Mouse (Mus musculus): Measurements from ENCODE around the gene Spryd3. TPM values are rescaled to one million over a fixed set of nuclear protein-coding genes. Genes with fewer than 3 reads are reported as not detected.

Gene Spryd3
- polyA plus RNA-seq, 1 experiment: 64.6 TPM

DNA sequence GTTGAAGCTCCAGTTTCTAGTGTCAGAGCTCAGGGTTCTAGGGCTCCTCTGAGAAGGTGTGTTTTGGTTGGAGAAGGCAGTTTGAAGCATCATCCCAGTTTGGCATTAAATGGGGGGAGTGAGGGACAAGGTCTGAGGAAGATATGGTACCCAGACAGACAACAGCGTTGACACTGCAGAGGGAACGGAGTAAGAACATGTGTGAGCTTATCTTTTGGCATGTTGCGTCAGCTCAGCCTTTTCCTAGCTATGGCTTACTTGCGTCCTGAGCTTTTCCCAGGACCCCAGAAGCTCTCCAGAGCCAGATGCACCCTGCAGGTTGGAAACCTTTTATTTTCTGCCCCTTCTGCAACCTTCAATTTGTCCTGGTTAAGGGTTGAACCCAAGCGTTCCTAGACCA lies 10.1 kb upstream of the Spryd3 start:
- TF ChIP-seq POLR2A (IDR thresholded peaks at IDR 0.05; ENCODE audit: borderline replicate concordance, extremely low read depth, insufficient read depth, insufficient read length, poor library complexity, severe bottlenecking): no peak

DNA sequence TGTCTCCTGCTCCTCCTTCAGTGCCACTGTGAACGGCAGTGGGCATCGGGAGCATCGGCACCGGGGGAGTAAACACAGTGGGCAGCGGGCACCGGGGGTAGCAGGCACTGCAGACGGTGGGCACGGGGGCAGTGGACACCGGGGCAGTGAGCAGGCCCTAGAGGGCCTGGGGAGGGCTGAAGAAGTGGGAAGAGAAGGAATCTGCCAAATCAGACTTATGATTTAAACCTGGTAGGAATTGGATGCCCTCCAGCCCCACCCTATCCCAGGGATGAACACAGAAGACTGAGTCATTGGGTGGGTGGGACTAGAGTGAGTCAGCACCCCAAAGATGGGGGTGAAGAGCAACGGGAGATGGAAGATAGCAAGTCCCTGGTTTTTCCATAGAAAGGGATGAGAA lies 9.3 kb upstream of the Spryd3 start:
- no peak for TF ChIP-seq CTCF (IDR thresholded peaks at IDR 0.05; ENCODE audit: borderline replicate concordance, extremely low read depth, insufficient read depth, insufficient read length)
- no peak for TF ChIP-seq POLR2A (IDR thresholded peaks at IDR 0.05; ENCODE audit: borderline replicate concordance, extremely low read depth, insufficient read depth, insufficient read length, poor library complexity, severe bottlenecking)
- DNase-seq (ENCODE audit: low read depth): no peak

More for the DNA sequence above, 10.1 kb upstream of the Spryd3 start:
- DNase-seq (ENCODE audit: low read depth): no peak

DNA sequence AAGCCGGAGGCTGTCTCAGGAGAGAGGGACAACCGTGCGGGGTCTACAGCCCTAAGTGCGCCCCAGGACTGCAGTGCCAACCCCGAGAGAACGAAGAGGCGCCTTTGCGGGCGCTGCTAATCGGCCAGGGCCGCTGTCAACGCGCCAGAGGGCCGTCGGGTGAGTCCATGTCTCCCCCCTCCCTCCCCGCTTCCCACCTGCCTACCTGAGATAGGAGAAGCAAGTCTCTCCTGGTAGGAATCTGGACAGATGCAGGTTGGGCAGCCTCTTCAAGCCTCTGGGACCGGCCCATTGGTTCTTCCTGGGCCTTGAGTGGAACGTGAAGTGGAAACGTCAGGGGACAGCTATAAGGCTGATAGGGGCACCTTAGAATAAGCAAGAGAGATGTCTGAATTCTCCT lies 8.7 kb upstream of the Spryd3 start:
- TF ChIP-seq CTCF (IDR thresholded peaks at IDR 0.05; ENCODE audit: borderline replicate concordance, extremely low read depth, insufficient read depth, insufficient read length) (no peak), POLR2A (IDR thresholded peaks at IDR 0.05; ENCODE audit: borderline replicate concordance, extremely low read depth, insufficient read depth, insufficient read length, poor library complexity, severe bottlenecking) (no peak)
- no peak for DNase-seq (ENCODE audit: low read depth)

DNA sequence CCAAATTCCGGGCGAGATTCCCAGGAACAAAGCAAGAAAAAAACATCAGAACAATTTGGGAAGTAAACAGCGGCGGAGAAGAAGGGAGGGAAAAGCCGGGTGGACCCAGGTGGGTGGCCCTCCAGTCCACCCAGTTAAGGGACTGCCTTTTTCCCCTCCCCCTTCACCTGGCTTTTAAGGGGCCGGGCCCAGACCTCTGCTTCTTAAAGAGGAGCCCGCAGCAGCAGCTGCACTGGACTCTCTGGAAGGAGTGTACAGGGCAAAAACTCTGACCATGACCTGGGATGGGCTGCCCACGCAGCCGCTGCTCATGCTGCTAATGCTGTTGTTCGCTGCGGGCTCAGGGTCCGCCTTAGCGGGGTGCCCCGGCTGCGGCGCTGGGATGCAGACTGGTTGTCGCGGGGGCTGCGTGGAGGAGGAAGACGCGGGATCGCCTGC lies 8.3 kb upstream of the Spryd3 start, which contains the start of gene Igfbp6:
TSS of gene Igfbp6 (plus strand) at position 89 of the 438 bp plus-strand sequence.
- no peak for TF ChIP-seq CTCF (IDR thresholded peaks at IDR 0.05; ENCODE audit: borderline replicate concordance, extremely low read depth, insufficient read depth, insufficient read length)
- TF ChIP-seq POLR2A (IDR thresholded peaks at IDR 0.05; ENCODE audit: borderline replicate concordance, extremely low read depth, insufficient read depth, insufficient read length, poor library complexity, severe bottlenecking): no peak
- no peak for DNase-seq (ENCODE audit: low read depth)

DNA sequence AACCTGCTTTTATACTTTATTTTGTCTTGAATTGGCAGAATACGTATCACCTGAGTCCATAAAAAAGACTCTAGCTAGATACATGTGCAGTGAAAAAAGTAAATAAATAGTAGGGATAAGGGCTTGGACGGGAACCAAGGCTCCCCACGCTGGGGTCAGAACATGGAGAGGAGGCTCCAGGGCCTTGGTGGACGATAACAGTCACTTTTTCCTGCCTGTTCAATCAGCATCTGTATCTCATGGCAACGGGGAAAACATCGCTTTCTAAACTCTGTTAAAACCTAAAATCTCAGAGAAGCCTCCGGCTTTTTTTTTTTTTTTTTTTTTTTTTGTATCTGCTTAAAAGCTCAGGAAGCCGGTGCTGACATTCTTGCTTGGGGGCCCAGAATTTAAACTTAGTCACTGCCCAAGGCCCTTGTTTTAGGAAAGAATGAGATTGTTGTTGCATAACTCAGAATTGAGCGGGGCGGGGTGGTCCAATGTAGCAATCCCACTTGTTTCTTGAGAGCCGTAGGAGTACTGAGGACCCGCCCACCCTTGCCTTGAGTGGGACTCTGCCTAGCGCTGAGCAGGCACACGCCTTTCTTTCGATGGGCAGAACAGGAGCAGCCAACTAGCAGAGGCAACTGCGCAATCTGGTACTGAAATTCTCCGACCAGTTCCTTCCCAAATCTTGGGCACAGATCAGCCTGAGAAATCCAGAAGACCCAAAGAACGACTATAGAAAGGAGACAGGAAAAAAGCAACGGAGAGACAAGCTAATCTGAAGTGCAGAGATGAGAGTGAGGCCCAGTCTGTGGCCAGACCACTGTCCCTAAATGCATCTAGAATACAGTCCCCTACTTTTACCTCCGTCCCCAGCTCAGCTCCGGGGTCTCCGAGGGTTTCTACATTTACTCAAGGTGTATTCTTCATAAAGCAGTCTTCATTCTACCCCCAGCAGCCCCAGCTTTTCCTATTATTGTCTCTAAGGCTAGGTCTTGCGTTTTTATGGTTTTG lies 7.2 kb upstream of the Spryd3 start:
- DNase-seq (ENCODE audit: low read depth): peak; percentile 19
- TF ChIP-seq POLR2A (IDR thresholded peaks at IDR 0.05; ENCODE audit: borderline replicate concordance, extremely low read depth, insufficient read depth, insufficient read length, poor library complexity, severe bottlenecking) (no peak), CTCF (IDR thresholded peaks at IDR 0.05; ENCODE audit: borderline replicate concordance, extremely low read depth, insufficient read depth, insufficient read length) (no peak)

DNA sequence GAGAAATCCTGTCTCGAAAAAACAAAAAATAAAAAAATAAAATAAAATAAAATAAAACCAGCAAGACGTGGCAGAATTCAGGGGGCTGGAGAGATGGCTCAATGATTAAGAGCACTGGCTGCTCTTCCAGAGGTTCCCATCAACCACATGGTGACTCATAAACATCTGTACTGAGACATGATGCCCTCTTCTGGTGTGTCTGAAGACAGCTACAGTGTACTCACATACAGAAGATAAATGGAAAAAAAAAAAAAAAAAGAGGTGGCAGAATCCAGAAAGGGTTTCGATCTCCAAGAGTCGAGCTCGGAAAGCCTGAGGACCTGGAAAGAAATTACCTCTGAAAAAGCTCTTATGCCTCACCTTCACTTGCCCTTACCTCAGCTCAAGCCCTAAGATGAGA lies 5.1 kb upstream of the Spryd3 start:
- no peak for DNase-seq (ENCODE audit: low read depth)
- TF ChIP-seq POLR2A (IDR thresholded peaks at IDR 0.05; ENCODE audit: borderline replicate concordance, extremely low read depth, insufficient read depth, insufficient read length, poor library complexity, severe bottlenecking): no peak
- no peak for TF ChIP-seq CTCF (IDR thresholded peaks at IDR 0.05; ENCODE audit: borderline replicate concordance, extremely low read depth, insufficient read depth, insufficient read length)

DNA sequence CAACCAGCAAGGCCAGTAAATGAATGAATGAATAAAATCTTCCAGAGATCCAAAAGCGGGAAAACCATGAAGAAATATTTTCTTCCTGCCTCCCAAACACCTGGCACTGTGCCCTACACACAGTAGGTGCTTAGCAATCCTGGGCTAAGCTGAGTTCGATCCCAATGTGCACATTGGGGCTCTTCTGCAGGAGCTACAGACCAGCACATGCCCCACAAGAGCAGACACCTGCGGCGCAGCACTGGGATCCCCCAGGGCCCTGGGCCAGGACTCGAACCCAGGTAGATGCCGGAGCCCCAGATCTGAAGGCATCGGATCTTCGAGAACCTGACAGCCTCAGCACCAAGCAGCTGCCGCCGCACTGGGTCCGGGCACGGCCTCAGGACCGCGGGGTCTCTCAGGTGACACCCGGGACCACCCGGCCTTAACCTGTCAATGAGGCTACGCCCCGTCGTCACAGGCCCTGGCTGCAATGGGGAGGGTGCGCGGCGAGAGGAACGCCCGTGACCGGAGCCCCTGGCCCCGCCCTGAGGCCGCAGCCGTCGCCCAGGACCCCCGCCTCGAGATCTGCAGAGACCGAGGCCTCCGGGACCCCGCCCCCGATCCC lies 409 bp downstream of the Spryd3 start:
- peak; percentile 9 for DNase-seq (ENCODE audit: low read depth)
- TF ChIP-seq POLR2A (IDR thresholded peaks at IDR 0.05; ENCODE audit: borderline replicate concordance, extremely low read depth, insufficient read depth, insufficient read length, poor library complexity, severe bottlenecking) (no peak), CTCF (IDR thresholded peaks at IDR 0.05; ENCODE audit: borderline replicate concordance, extremely low read depth, insufficient read depth, insufficient read length) (no peak)

DNA sequence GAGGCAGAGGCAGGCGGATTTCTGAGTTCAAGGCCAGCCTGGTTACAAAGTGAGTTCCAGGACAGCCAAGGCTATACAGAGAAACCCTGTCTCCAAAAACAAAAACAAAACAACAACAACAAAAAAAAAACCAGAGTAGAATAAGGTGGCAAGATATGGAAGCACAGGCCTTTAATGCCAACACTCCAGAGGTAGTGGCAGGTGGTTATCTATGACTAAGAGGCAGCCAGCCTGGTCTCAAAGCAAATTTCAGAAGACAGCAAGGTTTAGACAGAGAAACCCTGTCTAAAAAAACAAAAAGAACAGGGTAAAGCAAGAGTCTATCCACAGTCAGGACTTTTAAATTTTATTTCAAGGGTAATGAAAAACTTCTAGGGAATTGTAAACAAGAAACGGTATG lies 1.3 kb downstream of the Spryd3 start:
- no peak for DNase-seq (ENCODE audit: low read depth)
- TF ChIP-seq POLR2A (IDR thresholded peaks at IDR 0.05; ENCODE audit: borderline replicate concordance, extremely low read depth, insufficient read depth, insufficient read length, poor library complexity, severe bottlenecking): no peak
- TF ChIP-seq CTCF (IDR thresholded peaks at IDR 0.05; ENCODE audit: borderline replicate concordance, extremely low read depth, insufficient read depth, insufficient read length): no peak

DNA sequence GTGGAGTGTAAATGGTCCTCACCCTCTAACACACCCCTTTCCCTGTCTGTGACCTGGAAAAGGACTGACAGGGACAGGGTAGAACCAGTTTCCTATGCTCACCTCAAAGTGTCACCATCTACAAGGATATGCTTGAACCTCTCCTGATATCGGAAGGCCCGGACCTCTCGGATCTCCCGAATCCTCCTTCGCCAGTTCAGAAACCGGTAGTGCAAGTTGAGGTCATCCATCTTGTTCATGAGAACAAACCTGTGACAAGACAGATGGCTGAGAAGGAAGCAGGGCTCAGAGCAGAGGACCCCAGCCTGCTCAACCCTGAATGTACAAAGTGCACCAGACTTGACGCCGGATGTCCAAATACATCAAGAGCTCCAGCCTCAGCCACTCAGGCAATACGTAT lies 2.7 kb downstream of the Spryd3 start:
- DNase-seq (ENCODE audit: low read depth): no peak
- no peak for TF ChIP-seq POLR2A (IDR thresholded peaks at IDR 0.05; ENCODE audit: borderline replicate concordance, extremely low read depth, insufficient read depth, insufficient read length, poor library complexity, severe bottlenecking)
- TF ChIP-seq CTCF (IDR thresholded peaks at IDR 0.05; ENCODE audit: borderline replicate concordance, extremely low read depth, insufficient read depth, insufficient read length): no peak

DNA sequence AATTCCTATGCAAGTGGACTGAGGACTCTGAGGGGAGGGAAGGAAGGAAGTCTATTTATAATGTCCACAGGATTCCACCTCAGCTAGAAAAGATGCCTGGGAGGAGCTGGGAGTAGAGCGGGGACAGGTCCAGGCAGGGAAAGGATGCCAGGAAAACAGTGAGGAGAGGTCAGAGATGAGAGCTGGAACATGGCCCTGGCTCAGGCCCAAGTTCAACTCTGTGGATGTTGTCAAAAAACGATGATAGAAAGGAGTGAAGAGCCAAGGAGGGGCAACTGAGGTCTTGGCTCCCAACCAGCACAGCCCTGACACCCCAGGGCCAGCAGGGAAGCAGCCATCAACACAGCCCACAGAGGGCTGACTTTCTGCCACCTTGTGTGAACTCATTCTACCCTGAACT lies 9.7 kb downstream of the Spryd3 start:
- DNase-seq (ENCODE audit: low read depth): no peak
- no peak for TF ChIP-seq CTCF (IDR thresholded peaks at IDR 0.05; ENCODE audit: borderline replicate concordance, extremely low read depth, insufficient read depth, insufficient read length)

DNA sequence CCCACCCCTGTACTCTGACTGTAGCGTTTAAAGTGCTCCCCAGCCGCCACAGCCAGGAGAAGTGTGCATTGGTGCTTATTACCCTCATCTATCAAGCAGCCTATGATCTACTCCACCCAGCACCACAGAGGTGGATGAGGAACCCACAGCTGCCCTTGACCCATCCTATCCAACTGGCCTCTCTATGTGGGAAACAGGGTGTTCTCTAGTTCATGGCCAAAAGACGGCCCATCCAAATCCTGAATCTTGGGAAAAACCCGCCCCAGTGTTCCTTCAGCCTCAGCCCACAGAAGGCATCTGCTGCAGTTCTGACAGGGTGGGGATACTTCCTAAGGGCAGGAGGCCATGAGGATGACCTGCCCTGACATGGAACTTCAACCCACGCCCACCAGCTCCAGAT lies 15.5 kb downstream of the Spryd3 start:
- TF ChIP-seq CTCF (IDR thresholded peaks at IDR 0.05; ENCODE audit: borderline replicate concordance, extremely low read depth, insufficient read depth, insufficient read length) (no peak), POLR2A (IDR thresholded peaks at IDR 0.05; ENCODE audit: borderline replicate concordance, extremely low read depth, insufficient read depth, insufficient read length, poor library complexity, severe bottlenecking) (no peak)
- no peak for DNase-seq (ENCODE audit: low read depth)

DNA sequence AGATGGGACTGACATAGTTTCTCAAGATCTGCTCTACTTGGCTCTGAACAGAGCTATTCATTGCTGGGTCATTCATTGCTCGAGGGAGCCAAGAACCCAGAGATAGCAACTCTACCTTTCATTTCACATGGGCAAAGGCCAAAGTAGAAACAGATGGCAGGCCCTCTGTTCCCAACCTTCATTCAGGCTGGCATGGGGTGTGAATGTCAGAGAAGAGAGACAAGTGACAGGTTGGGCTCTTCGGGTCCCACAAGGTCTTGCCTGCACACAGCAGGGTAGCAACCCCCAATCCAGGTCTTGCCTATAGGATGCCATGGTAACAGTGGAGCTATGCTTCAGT lies 16.2 kb downstream of the Spryd3 start:
- no peak for DNase-seq (ENCODE audit: low read depth)
- TF ChIP-seq POLR2A (IDR thresholded peaks at IDR 0.05; ENCODE audit: borderline replicate concordance, extremely low read depth, insufficient read depth, insufficient read length, poor library complexity, severe bottlenecking): no peak
- no peak for TF ChIP-seq CTCF (IDR thresholded peaks at IDR 0.05; ENCODE audit: borderline replicate concordance, extremely low read depth, insufficient read depth, insufficient read length)
